Mouse (Mus musculus) limb, embryonic 13.5 days (tissue): ENCODE results near the gene Sox5. TPM values are rescaled to one million over a fixed set of nuclear protein-coding genes. Genes with fewer than 3 reads are reported as not detected.

Source experiments
- ATAC-seq: fragments of 200-750 bp; cut with Nextera tagmentation; 2 replicates; pipeline ENCODE4 v1.8.0; 2017; ENCODE audit warnings: low read depth, moderate number of reproducible peaks, moderate TSS enrichment; ENCODE audit not compliant: low FRiP score
- H3K27ac ChIP-seq: fragments of 300-500 bp; sonication (generic); 2 replicates; pipeline ENCODE4 v1.5.1; 2015; ENCODE audit warnings: inconsistent platforms, mild to moderate bottlenecking, moderate library complexity
- H3K27me3 ChIP-seq: fragments of 300-500 bp; sonication (generic); 2 replicates; pipeline ENCODE4 v1.6.1; 2015; ENCODE audit warnings: mild to moderate bottlenecking, inconsistent platforms
- H3K36me3 ChIP-seq: fragments of 300-500 bp; sonication (generic); 2 replicates; pipeline ENCODE4 v1.6.1; 2015; ENCODE audit warnings: inconsistent platforms, mild to moderate bottlenecking, moderate library complexity
- H3K4me1 ChIP-seq: fragments of 300-500 bp; sonication (generic); 2 replicates; pipeline ENCODE4 v1.6.1; 2015; ENCODE audit warnings: inconsistent platforms
- H3K4me2 ChIP-seq: fragments of 300-500 bp; sonication (generic); replicated peaks from 2 replicates; pipeline ENCODE4 v1.6.1; 2015; ENCODE audit warnings: inconsistent platforms, mild to moderate bottlenecking, moderate library complexity
- H3K4me3 ChIP-seq: fragments of 300-500 bp; sonication (generic); 2 replicates; pipeline ENCODE4 v1.5.1; 2015; ENCODE audit warnings: moderate library complexity, mild to moderate bottlenecking, inconsistent platforms
- H3K9ac ChIP-seq: fragments of 300-500 bp; sonication (generic); 2 replicates; pipeline ENCODE4 v1.6.1; 2015; ENCODE audit warnings: mild to moderate bottlenecking, inconsistent platforms
- H3K9me3 ChIP-seq: fragments of 300-500 bp; sonication (generic); 2 replicates; pipeline ENCODE4 v1.6.1; 2016; ENCODE audit warnings: inconsistent platforms
- whole genome bisulfite sequencing: fragments of 180-500 bp; shearing (Covaris S2); methylation state at CpG from one replicate; pipeline ENCODE4 v1.1.7; 2015; 5-methylcytosine and 5-hydroxymethylcytosine counted together
- polyA plus RNA-seq: library from polyadenylated mRNA; unstranded; fragments of >200 nt; fragmentation: Nextera tagmentation; extraction: Ambion mirVana; gene quantifications from 2 replicates; pipeline ENCODE4 v1.2.1, GENCODE M21; 2015

The Sox5 gene
- polyA plus RNA-seq, 1 experiment from 2014 or later, result 89.0 TPM

GRCm38 (mm10) chr6:144339554-144339953 lies 442.2 kb downstream of the Sox5 start:
- H3K4me1 ChIP-seq, result no peaks in the 10 kb centered on the region
- H3K4me2 ChIP-seq, result no peak overlapping the region
- no peaks in the 10 kb centered on the region for H3K27me3 ChIP-seq
- WGBS, result 97% methylated on average over 3 of the region's 3 CpGs
- no peak overlapping the region for H3K27ac ChIP-seq
- ATAC-seq, result no peak
- no peak overlapping the region for H3K4me3 ChIP-seq
- H3K36me3 ChIP-seq, result no peaks in the 10 kb centered on the region
- no peak overlapping the region for H3K9ac ChIP-seq
- peaks cover 5% of the 10 kb centered on the region; the same call in 1 of the 2 replicates for H3K9me3 ChIP-seq

DNA sequence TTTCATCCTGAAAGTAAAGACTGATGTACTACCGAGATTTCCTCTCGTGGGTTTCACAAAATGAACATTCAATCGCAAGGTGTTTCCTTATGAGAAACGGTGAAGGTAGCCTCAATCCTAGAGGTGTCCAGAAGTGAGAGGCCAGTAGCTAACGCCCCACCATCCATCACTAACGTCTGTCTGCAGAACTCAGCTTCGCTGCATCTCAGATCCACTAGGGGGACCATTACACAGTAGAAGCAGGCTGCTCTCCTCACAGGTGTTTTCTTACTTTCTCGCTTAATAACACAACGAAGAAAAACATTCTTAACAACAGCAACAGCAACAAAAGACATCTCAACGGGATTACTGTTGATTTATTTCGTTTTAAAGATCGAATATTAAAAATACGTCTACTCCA lies 442.8 kb downstream of the Sox5 start:
- Histone ChIP-seq H3K36me3 (no peaks in the 10 kb centered on the region), H3K9me3 (peaks cover 5% of the 10 kb centered on the region; the same call in 1 of the 2 replicates), H3K27me3 (no peaks in the 10 kb centered on the region), H3K4me3 (no peak overlapping the region), H3K4me1 (no peaks in the 10 kb centered on the region), H3K27ac (no peak overlapping the region), H3K9ac (no peak overlapping the region), H3K4me2 (no peak overlapping the region)
- ATAC-seq, result no peak
- WGBS, result 66% methylated on average over 13 of the region's 13 CpGs

- H3K4me1 ChIP-seq, result no peaks in the 10 kb centered on the region
- no peak overlapping the region for H3K4me3 ChIP-seq
- peaks cover 5% of the 10 kb centered on the region; the same call in 1 of the 2 replicates for H3K9me3 ChIP-seq
- no peak overlapping the region for H3K9ac ChIP-seq
- H3K27ac ChIP-seq, result no peak overlapping the region
- 68% methylated on average over 4 of the region's 4 CpGs for WGBS
- no peaks in the 10 kb centered on the region for H3K36me3 ChIP-seq
- H3K27me3 ChIP-seq, result no peaks in the 10 kb centered on the region
- no peak for ATAC-seq
- H3K4me2 ChIP-seq, result no peak overlapping the region
Measured at GRCm38 (mm10) chr6:144338221-144338620, 443.6 kb downstream of the Sox5 start.

GRCm38 (mm10) chr6:144337436-144337969 lies 444.3 kb downstream of the Sox5 start:
- WGBS, result 70% methylated on average over 14 of the region's 14 CpGs
- H3K4me2 ChIP-seq, result no peak overlapping the region
- ATAC-seq, result no peak

DNA sequence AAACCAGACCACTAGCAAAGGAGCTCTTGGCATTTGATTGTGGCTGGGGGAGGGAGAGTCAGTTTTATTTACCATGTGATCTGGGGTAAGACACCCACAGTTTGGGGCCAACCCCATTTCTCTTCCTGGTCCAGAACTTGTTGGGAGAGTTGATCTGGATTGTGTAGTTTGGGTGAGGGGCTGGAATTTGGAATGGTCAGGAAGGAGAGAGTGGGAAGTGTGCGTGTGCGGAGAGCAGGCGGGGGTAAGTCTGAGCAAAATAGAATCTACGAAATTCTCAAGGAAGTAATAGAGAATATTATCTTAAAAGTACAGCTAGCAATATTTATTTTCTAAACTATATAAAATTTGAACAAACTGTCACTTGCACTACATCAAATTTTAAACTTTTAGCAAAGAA lies 445.0 kb downstream of the Sox5 start:
- Histone ChIP-seq H3K9ac (no peak overlapping the region), H3K36me3 (no peaks in the 10 kb centered on the region), H3K4me2 (no peak overlapping the region), H3K27ac (no peak overlapping the region), H3K27me3 (no peaks in the 10 kb centered on the region), H3K9me3 (peaks cover 5% of the 10 kb centered on the region; the same call in 1 of the 2 replicates), H3K4me3 (no peak overlapping the region), H3K4me1 (no peaks in the 10 kb centered on the region)
- 85% methylated on average over 4 of the region's 4 CpGs for WGBS
- ATAC-seq, result no peak

More at GRCm38 (mm10) chr6:144337436-144337969, 444.3 kb downstream of the Sox5 start:
- Histone ChIP-seq H3K4me3 (no peak overlapping the region), H3K9me3 (peaks cover 5% of the 10 kb centered on the region; the same call in 1 of the 2 replicates), H3K9ac (no peak overlapping the region), H3K36me3 (no peaks in the 10 kb centered on the region), H3K4me1 (no peaks in the 10 kb centered on the region), H3K27me3 (no peaks in the 10 kb centered on the region), H3K27ac (no peak overlapping the region)

- no peak for ATAC-seq
Measured at GRCm38 (mm10) chr6:144333146-144333545, 448.6 kb downstream of the Sox5 start.

GRCm38 (mm10) chr6:144332027-144332426 lies 449.8 kb downstream of the Sox5 start:
- Histone ChIP-seq H3K27ac (no peak overlapping the region), H3K9me3 (no peaks in the 10 kb centered on the region), H3K4me1 (peaks cover 4% of the 10 kb centered on the region; the same call in 1 of the 2 replicates), H3K36me3 (no peaks in the 10 kb centered on the region), H3K4me3 (no peak overlapping the region), H3K4me2 (no peak overlapping the region), H3K27me3 (no peaks in the 10 kb centered on the region), H3K9ac (no peak overlapping the region)
- ATAC-seq, result no peak
- 81% methylated on average over 4 of the region's 4 CpGs for WGBS

More at GRCm38 (mm10) chr6:144333146-144333545, 448.6 kb downstream of the Sox5 start:
- Histone ChIP-seq H3K27me3 (no peaks in the 10 kb centered on the region), H3K4me3 (no peak overlapping the region), H3K4me1 (no peaks in the 10 kb centered on the region), H3K9me3 (no peaks in the 10 kb centered on the region), H3K36me3 (no peaks in the 10 kb centered on the region), H3K4me2 (no peak overlapping the region), H3K9ac (no peak overlapping the region), H3K27ac (no peak overlapping the region)
- 93% methylated on average over 4 of the region's 4 CpGs for WGBS

DNA sequence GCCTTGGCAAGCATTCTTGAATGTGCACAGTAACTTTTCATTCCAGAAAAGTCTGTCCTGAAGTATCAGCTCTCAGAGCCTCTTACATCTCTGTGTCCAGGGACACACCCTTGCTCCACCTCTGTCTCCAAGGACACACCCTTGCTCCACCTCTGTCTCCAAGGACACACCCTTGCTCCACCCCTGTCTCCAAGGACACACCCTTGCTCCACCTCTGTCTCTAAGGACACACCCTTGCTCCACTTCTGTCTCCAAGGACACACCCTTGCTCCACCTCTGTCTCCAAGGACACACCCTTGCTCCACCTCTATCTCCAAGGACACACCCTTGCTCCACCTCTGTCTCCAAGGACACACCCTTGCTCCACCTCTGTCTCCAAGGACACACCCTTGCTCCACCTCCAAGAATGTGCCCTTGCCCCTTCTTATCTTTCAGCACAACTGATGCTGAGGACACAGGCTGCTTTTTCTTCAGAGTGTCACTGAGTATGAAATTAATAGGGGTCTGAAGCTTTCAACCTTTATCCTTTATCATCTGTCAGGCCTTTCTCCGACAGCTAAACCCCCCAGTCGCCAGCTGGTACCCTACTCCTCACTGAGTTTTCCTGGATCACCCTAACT lies 452.4 kb downstream of the Sox5 start:
- no peak for ATAC-seq
- 72% methylated on average over 2 of the region's 2 CpGs for WGBS
- no peak overlapping the region for H3K4me2 ChIP-seq
- no peaks in the 10 kb centered on the region for H3K36me3 ChIP-seq
- no peak overlapping the region for H3K27ac ChIP-seq
- peaks cover 11% of the 10 kb centered on the region for H3K4me1 ChIP-seq
- no peak overlapping the region for H3K4me3 ChIP-seq
- H3K9ac ChIP-seq, result no peak overlapping the region
- no peaks in the 10 kb centered on the region for H3K27me3 ChIP-seq
- no peaks in the 10 kb centered on the region for H3K9me3 ChIP-seq

DNA sequence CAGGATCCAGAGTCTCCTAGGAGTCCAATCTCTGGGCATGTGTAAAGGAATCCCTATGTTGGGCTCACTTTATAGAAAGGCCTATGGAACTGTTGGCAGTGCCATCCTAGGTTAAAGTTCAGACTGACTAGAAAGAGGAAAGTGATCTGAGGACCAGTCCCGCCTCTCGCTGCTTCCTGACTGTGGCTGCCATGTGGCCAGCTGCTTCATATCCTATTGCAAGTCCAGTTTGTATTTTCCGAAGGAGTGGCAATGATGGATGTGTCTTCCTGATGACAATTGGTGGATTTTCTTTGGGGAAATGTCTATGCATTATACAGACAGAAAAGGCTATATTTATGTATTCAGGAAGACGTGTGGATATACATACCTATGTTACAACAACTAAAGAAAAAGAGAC lies 453.0 kb downstream of the Sox5 start:
- Histone ChIP-seq H3K4me3 (no peak overlapping the region), H3K27ac (no peak overlapping the region), H3K9me3 (no peaks in the 10 kb centered on the region), H3K36me3 (no peaks in the 10 kb centered on the region), H3K4me2 (no peak overlapping the region), H3K27me3 (no peaks in the 10 kb centered on the region), H3K4me1 (peaks cover 11% of the 10 kb centered on the region), H3K9ac (no peak overlapping the region)
- WGBS, result 86% methylated on average over 4 of the region's 4 CpGs
- no peak for ATAC-seq

GRCm38 (mm10) chr6:144326817-144327216 lies 455.0 kb downstream of the Sox5 start:
- Histone ChIP-seq H3K4me1 (peaks cover 11% of the 10 kb centered on the region), H3K27me3 (no peaks in the 10 kb centered on the region), H3K4me2 (no peak overlapping the region), H3K27ac (no peak overlapping the region), H3K9ac (no peak overlapping the region), H3K9me3 (no peaks in the 10 kb centered on the region), H3K4me3 (no peak overlapping the region), H3K36me3 (no peaks in the 10 kb centered on the region)
- WGBS, result 38% methylated on average over 3 of the region's 3 CpGs
- ATAC-seq, result no peak

DNA sequence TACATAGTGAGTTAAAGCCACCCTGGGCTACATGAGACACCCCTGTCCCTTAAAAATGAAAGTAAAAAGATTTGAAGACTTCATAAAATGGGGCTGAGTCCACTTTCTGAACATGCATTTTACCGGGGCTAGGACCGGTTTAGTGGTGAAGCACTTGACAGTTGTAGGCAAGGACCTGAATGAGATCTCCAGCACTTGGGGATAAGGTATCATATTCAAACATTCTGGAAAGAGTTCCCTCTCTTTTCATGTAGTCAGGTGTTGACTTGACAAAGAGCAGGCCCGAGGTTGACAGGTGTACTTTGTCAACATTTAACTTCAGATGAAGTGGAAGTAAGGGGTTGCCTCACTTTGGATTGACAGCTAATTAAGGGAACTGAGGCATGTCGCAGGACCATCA lies 458.4 kb downstream of the Sox5 start:
- no peak overlapping the region for H3K9ac ChIP-seq
- H3K27ac ChIP-seq, result no peak overlapping the region
- no peak overlapping the region for H3K4me2 ChIP-seq
- no peak for ATAC-seq
- H3K27me3 ChIP-seq, result no peaks in the 10 kb centered on the region
- peaks cover 14% of the 10 kb centered on the region for H3K4me1 ChIP-seq
- WGBS, result 85% methylated on average over 4 of the region's 4 CpGs
- H3K9me3 ChIP-seq, result no peaks in the 10 kb centered on the region
- H3K4me3 ChIP-seq, result no peak overlapping the region
- H3K36me3 ChIP-seq, result no peaks in the 10 kb centered on the region

DNA sequence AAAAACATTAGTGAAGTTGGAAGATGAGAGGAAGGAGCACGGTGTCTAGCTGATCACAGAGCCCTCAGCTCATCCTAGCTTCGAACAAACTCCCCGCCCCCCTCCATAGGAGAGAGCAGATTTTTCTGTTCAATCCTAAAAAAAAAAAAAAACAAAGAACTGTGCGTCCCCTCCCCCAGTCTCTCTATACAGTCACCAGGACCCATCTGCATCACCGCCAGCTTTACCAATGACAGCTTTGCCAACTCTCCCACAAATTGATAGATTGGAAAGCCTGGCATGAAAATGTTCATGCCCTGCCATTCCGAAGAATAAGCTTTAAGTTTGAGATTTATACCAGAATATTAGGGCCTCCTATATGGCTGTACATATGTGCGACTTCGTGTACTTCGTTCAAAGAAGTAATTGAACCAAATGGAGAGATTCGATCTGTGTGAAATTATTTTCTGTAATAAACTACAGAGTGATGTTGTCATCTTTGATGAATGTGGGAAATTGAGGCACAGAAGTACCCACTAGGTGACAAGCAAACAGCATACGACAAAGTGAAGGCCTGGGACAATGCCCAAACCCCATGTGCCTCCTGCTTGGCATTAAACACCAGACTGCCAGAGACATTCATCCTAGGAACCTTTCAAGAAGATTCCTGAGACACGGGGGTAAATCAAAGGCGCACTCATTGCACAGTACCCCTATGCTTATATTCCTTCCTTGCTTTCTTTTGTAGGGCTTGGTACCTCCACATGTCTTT lies 459.3 kb downstream of the Sox5 start:
- peaks cover 19% of the 10 kb centered on the region for H3K4me1 ChIP-seq
- H3K27me3 ChIP-seq, result no peaks in the 10 kb centered on the region
- ATAC-seq, result no peak
- H3K36me3 ChIP-seq, result no peaks in the 10 kb centered on the region
- H3K9me3 ChIP-seq, result no peaks in the 10 kb centered on the region
- 92% methylated on average over 13 of the region's 13 CpGs for WGBS
- no peak overlapping the region for H3K4me3 ChIP-seq
- no peak overlapping the region for H3K4me2 ChIP-seq
- H3K27ac ChIP-seq, result no peak overlapping the region
- no peak overlapping the region for H3K9ac ChIP-seq
